Comparison of ENCODE assay signal across 16 mouse cellular contexts in the genomic region with DNA sequence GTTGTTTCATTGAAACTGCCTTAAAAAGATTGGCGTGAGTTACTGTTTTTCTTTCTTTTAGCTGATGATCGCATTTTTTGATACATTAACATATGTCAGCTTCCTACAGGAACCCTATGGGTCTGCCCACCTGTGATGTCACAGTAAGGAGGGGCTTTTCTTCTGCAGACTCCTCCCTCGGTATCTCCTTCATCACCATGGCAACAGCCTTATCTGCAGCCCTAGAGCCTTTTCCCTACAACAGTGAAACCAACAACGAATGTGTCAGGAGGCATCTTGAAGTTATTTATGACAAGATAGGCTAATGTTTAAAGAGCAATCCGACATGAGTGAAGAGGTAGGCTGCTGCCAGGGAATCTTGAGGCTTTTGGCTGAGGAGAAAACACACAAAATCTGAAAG.
DNase-seq lines count a peak whose midpoint lies in the region; ATAC-seq and TF ChIP-seq lines count a peak whose summit lies in the region.
"Had no signal": no experiment of that assay in that cellular context is flagged by ENCODE, and none has a peak within 500 bp of the region (broad histone marks: within the 10 kb centered on the region; RNA-seq: fewer than 3 reads in every experiment).

No protein-coding gene starts in this region.

- H3K36me3 ChIP-seq in hindbrain, embryonic 16.5 days (ENCODE audit: control insufficient read depth, insufficient read depth, low read length): no peaks in the 10 kb centered on the region
- no peaks in the 10 kb centered on the region for H3K36me3 ChIP-seq in intestine, postnatal 0 days (ENCODE audit: control insufficient read depth, insufficient read depth)
- H3K36me3 ChIP-seq: intestine, embryonic 15.5 days; limb, embryonic 10.5 days; liver, embryonic 15.5 days; stomach, embryonic 15.5 days had no signal

- no peak overlapping the region for H3K4me3 ChIP-seq in layer of hippocampus, adult 2 months
- no peak overlapping the region for H3K4me3 ChIP-seq in hindbrain, embryonic 16.5 days (ENCODE audit: low read length)
- H3K4me3 ChIP-seq in intestine, postnatal 0 days (ENCODE audit: low read depth, low read length): no peak overlapping the region
- H3K4me3 ChIP-seq: heart, adult 2 months; intestine, embryonic 15.5 days; limb, embryonic 10.5 days; liver, embryonic 15.5 days; stomach, embryonic 15.5 days had no signal

- DNase-seq in layer of hippocampus, adult 2 months (ENCODE audit: low spot score in 2 of 2): peak in 1 of 2 experiments; percentile 39
- no peak for DNase-seq in layer of hippocampus, adult 11-12 months (ENCODE audit: low spot score)
- peak; percentile 18 for DNase-seq in ES-CJ7 (ENCODE audit: low read depth, low spot score)
- peak; percentile 69 for DNase-seq in R1 (ENCODE audit: low read depth, low spot score)
- DNase-seq in frontal cortex, postnatal 36 days (ENCODE audit: low spot score in 2 of 2): no peak
- DNase-seq in adrenal gland, postnatal 25 days: no peak
- DNase-seq: adrenal gland, postnatal 14 days; heart, adult 2 months; thymus, postnatal 36 days had no signal

- WGBS in hindbrain, embryonic 16.5 days: 61% methylated on average over 5 of the region's 5 CpGs
- 33% methylated on average over 5 of the region's 5 CpGs for WGBS in intestine, postnatal 0 days

- H3K27ac ChIP-seq in layer of hippocampus, adult 2 months: peak overlapping the region; percentile 23; the same call in 1 of the 2 replicates
- H3K27ac ChIP-seq in hindbrain, embryonic 16.5 days (ENCODE audit: low read depth, low read length): no peak overlapping the region
- H3K27ac ChIP-seq in intestine, postnatal 0 days (ENCODE audit: low read depth, low read length): no peak overlapping the region
- H3K27ac ChIP-seq: heart, adult 2 months; intestine, embryonic 15.5 days; kidney, postnatal 0 days; limb, embryonic 10.5 days; liver, embryonic 15.5 days; stomach, embryonic 15.5 days had no signal

- TF ChIP-seq CTCF in layer of hippocampus, adult 2 months (conservative IDR thresholded peaks at IDR 0.05): no peak
- no peak for TF ChIP-seq CTCF in intestine, postnatal 0 days (IDR thresholded peaks at IDR 0.05; ENCODE audit: low read depth)

- no peaks in the 10 kb centered on the region for H3K4me1 ChIP-seq in hindbrain, embryonic 16.5 days (ENCODE audit: control insufficient read depth, insufficient read depth, low read depth, low read length)
- no peaks in the 10 kb centered on the region for H3K4me1 ChIP-seq in intestine, postnatal 0 days (replicated peaks; ENCODE audit: control insufficient read depth, insufficient read depth, low read length)
- H3K4me1 ChIP-seq: intestine, embryonic 15.5 days; limb, embryonic 10.5 days; liver, embryonic 15.5 days; stomach, embryonic 15.5 days had no signal

- H3K27me3 ChIP-seq in hindbrain, embryonic 16.5 days (replicated peaks; ENCODE audit: control insufficient read depth, insufficient read depth, low read length): no peaks in the 10 kb centered on the region
- H3K27me3 ChIP-seq in intestine, postnatal 0 days (replicated peaks; ENCODE audit: control insufficient read depth, insufficient read depth, low read length): no peaks in the 10 kb centered on the region
- H3K27me3 ChIP-seq: intestine, embryonic 15.5 days; liver, embryonic 15.5 days; stomach, embryonic 15.5 days had no signal

- ATAC-seq in hindbrain, embryonic 16.5 days: peak; percentile 87
- no peak for ATAC-seq in intestine, postnatal 0 days
- ATAC-seq: intestine, embryonic 15.5 days had no signal

- no peaks in the 10 kb centered on the region for H3K9me3 ChIP-seq in hindbrain, embryonic 16.5 days (ENCODE audit: control insufficient read depth, low read length)
- H3K9me3 ChIP-seq in intestine, postnatal 0 days (ENCODE audit: control insufficient read depth): no peaks in the 10 kb centered on the region
- H3K9me3 ChIP-seq: intestine, embryonic 15.5 days; limb, embryonic 10.5 days; stomach, embryonic 15.5 days had no signal

- H3K9ac ChIP-seq in hindbrain, embryonic 16.5 days (ENCODE audit: low read depth, low read length): no peak overlapping the region
- no peak overlapping the region for H3K9ac ChIP-seq in intestine, postnatal 0 days (ENCODE audit: low read depth, low read length)
- H3K9ac ChIP-seq: intestine, embryonic 15.5 days; liver, embryonic 15.5 days; stomach, embryonic 15.5 days had no signal

- no peak overlapping the region for H3K4me2 ChIP-seq in hindbrain, embryonic 16.5 days (ENCODE audit: low read length)
- no peak overlapping the region for H3K4me2 ChIP-seq in intestine, postnatal 0 days (replicated peaks; ENCODE audit: low read depth)
- H3K4me2 ChIP-seq: intestine, embryonic 15.5 days; liver, embryonic 15.5 days; stomach, embryonic 15.5 days had no signal

Comparison
In these comparisons a context has a peak if more than half of its experiments do, and no peak if none do; other contexts are left out.
1. DNase-seq: peak in ES-CJ7 (single experiment) and R1 (single experiment); none in layer of hippocampus, adult 11-12 months (single experiment), frontal cortex, postnatal 36 days (0 of 2) and adrenal gland, postnatal 25 days (single experiment).